Mouse (Mus musculus) embryonic facial prominence, embryonic 11.5 days (tissue): Measurements from ENCODE around the gene Pank1. TPM values are rescaled to one million over a fixed set of nuclear protein-coding genes. Genes with fewer than 3 reads are reported as not detected.

Experiments
- ATAC-seq: fragments of 200-750 bp; cut with Nextera tagmentation; replicated peaks from 2 replicates; pipeline ENCODE4 v1.8.0; 2017; ENCODE audit warnings: low read depth; ENCODE audit not compliant: insufficient number of reproducible peaks, low FRiP score, low TSS enrichment
- DNase-seq: peaks from one replicate; pipeline ENCODE4 v3.0.0-alpha.2; 2015; ENCODE audit warnings: low spot score
- H3K27ac ChIP-seq: fragments of 300-500 bp; sonication (generic); replicated peaks from 2 replicates; pipeline ENCODE4 v1.5.1; 2014; ENCODE audit warnings: mild to moderate bottlenecking, low read depth, low read length, control low read depth
- H3K27me3 ChIP-seq: fragments of 300-500 bp; sonication (generic); 2 replicates; pipeline ENCODE4 v1.6.1; 2014; ENCODE audit warnings: mild to moderate bottlenecking, low read length, moderate library complexity, mixed read lengths; ENCODE audit not compliant: control insufficient read depth, insufficient read depth
- H3K36me3 ChIP-seq: fragments of 300-500 bp; sonication (generic); replicated peaks from 2 replicates; pipeline ENCODE4 v1.6.1; 2014; ENCODE audit warnings: low read depth, mild to moderate bottlenecking, low read length, moderate library complexity, mixed read lengths; ENCODE audit not compliant: control insufficient read depth, insufficient read depth
- H3K4me1 ChIP-seq: fragments of 300-500 bp; sonication (generic); 2 replicates; pipeline ENCODE4 v1.6.1; 2014; ENCODE audit warnings: low read length, mixed read lengths; ENCODE audit not compliant: control insufficient read depth, insufficient read depth
- H3K4me2 ChIP-seq: fragments of 300-500 bp; sonication (generic); 2 replicates; pipeline ENCODE4 v1.6.1; 2014; ENCODE audit warnings: low read depth, mild to moderate bottlenecking, control low read depth, low read length, moderate library complexity
- H3K4me3 ChIP-seq: fragments of 300-500 bp; sonication (generic); 2 replicates; pipeline ENCODE4 v1.5.1; 2014; ENCODE audit warnings: low read depth, low read length, control low read depth
- H3K9ac ChIP-seq: fragments of 300-500 bp; sonication (generic); replicated peaks from 2 replicates; pipeline ENCODE4 v1.6.1; 2014; ENCODE audit warnings: mild to moderate bottlenecking, control low read depth, low read length
- H3K9me3 ChIP-seq: fragments of 300-500 bp; sonication (generic); replicated peaks from 2 replicates; pipeline ENCODE4 v1.6.1; 2016; ENCODE audit warnings: mild to moderate bottlenecking, low read length, inconsistent platforms, mixed read lengths; ENCODE audit not compliant: control insufficient read depth
- WGBS: fragments of 180-500 bp; shearing (Covaris S2); extraction: QIAGEN DNeasy Blood & Tissue Kit; methylation state at CpG from one replicate; pipeline ENCODE4 v1.1.7; 2014; 5-methylcytosine and 5-hydroxymethylcytosine counted together
- polyA plus RNA-seq: library from polyadenylated mRNA; unstranded; fragments of >200 nt; fragmentation: Nextera tagmentation; extraction: Ambion mirVana; gene quantifications from 2 replicates; pipeline ENCODE4 v1.2.1, GENCODE M21; 2014

Gene Pank1
- polyA plus RNA-seq, 1 experiment from 2014 or later: 10.9 TPM

DNA sequence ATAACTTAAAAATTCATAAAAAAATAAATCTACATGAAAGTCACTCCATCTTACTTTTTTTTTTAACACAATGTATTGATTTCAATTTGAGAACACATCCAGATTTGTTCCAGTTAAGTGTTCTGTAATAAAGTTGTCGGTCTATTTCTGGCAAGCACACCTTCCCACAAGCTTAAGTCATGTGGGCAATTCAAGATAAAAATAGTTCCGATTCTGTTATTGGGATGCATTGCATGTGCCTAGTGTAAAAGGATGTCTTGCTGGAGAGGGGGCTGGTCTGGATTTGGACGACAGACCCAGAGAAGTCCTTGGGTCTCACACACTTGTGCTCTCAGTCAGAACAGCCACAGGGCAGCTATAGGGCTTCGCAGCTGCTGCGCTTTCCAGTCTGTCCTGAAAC is 27.5 kb upstream of the Pank1 start:
- DNase-seq (no peak), ATAC-seq (no peak)
- no peaks in the 10 kb centered on the region for H3K9me3 ChIP-seq
- H3K4me3 ChIP-seq: no peak overlapping the region
- H3K4me2 ChIP-seq: no peak overlapping the region
- H3K36me3 ChIP-seq: no peaks in the 10 kb centered on the region
- H3K9ac ChIP-seq: no peak overlapping the region
- no peaks in the 10 kb centered on the region for H3K27me3 ChIP-seq
- no peak overlapping the region for H3K27ac ChIP-seq
- WGBS: 84% methylated on average over 5 of the region's 5 CpGs
- H3K4me1 ChIP-seq: no peaks in the 10 kb centered on the region

DNA sequence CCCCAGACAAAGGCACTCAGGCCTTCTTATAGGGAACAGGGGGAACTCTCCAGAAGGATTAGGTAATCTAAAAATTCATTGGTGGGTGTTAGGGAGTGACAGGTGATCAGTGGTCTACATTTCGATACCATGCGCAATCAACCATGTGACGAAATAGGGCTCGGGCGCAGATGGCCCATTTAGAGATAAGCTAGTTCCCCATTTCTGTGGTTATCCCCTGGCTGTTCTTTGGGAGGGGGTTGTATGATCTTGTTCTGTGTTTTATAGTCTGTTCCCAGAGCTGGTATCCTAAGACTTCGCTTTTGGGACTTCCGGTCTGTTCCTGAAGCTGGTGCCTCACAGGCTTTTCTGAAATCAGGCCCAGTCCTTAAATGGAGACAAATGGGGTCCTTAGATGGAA is 26.2 kb upstream of the Pank1 start:
- Histone ChIP-seq H3K9ac (no peak overlapping the region), H3K9me3 (no peaks in the 10 kb centered on the region), H3K4me1 (no peaks in the 10 kb centered on the region), H3K27me3 (no peaks in the 10 kb centered on the region), H3K27ac (no peak overlapping the region), H3K4me3 (no peak overlapping the region), H3K4me2 (no peak overlapping the region), H3K36me3 (no peaks in the 10 kb centered on the region)
- ATAC-seq: no peak
- no peak for DNase-seq
- 93% methylated on average over 7 of the region's 7 CpGs for WGBS

DNA sequence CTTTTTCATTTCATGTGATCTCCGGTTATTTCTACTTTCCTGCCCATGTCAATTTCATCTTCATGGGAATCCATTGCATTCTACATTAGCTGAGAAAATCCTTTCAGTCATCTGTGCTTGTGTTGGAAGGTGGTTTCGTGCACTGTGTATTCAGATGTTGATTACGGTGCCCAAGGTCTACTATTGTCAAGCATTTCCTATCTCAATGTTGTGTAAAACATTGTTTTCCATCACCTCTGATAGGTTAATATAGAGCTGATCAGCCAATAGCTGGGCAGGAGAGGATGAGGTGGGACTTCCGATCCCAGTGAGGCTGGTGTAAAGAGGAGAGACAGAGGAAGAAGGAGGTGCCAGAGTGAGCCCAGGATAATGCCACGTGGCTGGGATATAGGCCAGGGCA is 24.8 kb upstream of the Pank1 start:
- Histone ChIP-seq H3K9me3 (no peaks in the 10 kb centered on the region), H3K27me3 (no peaks in the 10 kb centered on the region), H3K36me3 (no peaks in the 10 kb centered on the region), H3K4me3 (no peak overlapping the region), H3K4me2 (no peak overlapping the region), H3K27ac (no peak overlapping the region), H3K4me1 (no peaks in the 10 kb centered on the region), H3K9ac (no peak overlapping the region)
- DNase-seq (no peak), ATAC-seq (no peak)
- 82% methylated on average over 5 of the region's 5 CpGs for WGBS

DNA sequence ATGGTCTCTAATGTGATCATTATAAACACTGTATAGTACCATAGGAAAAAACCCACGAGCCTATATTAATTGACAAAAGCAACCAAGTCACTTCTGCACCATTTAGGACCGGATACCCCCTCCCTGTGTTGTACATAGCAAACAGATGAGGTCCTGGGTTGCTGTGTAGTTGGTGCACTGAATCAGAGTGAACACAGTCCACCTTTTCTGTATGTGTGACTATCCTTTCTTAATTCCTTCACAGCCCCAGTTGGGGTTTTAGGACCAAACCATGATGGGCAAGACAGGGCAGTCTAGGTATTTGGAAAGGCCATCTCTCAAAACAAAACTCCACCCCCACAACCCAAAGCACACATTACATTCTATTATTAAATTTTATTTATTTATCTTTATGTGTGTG is 22.5 kb upstream of the Pank1 start:
- Histone ChIP-seq H3K4me2 (no peak overlapping the region), H3K9ac (no peak overlapping the region), H3K36me3 (no peaks in the 10 kb centered on the region), H3K27ac (no peak overlapping the region), H3K4me1 (no peaks in the 10 kb centered on the region), H3K9me3 (no peaks in the 10 kb centered on the region), H3K27me3 (no peaks in the 10 kb centered on the region), H3K4me3 (no peak overlapping the region)
- DNase-seq (no peak), ATAC-seq (no peak)
- 87% methylated on average over 2 of the region's 2 CpGs for WGBS

DNA sequence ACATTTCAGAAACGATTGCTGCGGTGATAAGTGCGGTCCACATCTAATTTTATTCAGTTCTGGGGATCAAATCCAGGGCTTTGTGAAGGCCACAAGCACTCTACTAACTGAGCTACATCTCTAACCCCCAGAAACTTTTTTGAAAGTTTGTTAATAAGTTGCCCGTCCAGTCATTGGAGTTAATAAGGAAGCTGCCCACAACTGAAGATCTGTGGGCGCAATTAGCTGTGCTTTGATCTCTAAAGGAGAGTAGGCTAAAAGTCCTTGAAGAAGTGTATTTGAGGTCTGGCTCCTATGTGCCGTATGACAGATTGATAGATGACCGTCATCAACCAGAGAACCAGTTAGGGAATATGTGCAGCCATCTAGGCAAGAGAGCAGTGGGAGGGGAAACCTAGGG is 22.0 kb upstream of the Pank1 start:
- ATAC-seq (no peak), DNase-seq (no peak)
- Histone ChIP-seq H3K4me1 (no peaks in the 10 kb centered on the region), H3K9me3 (no peaks in the 10 kb centered on the region), H3K27me3 (no peaks in the 10 kb centered on the region), H3K9ac (no peak overlapping the region), H3K4me3 (no peak overlapping the region), H3K4me2 (no peak overlapping the region), H3K27ac (no peak overlapping the region), H3K36me3 (no peaks in the 10 kb centered on the region)
- WGBS: 89% methylated on average over 7 of the region's 7 CpGs

DNA sequence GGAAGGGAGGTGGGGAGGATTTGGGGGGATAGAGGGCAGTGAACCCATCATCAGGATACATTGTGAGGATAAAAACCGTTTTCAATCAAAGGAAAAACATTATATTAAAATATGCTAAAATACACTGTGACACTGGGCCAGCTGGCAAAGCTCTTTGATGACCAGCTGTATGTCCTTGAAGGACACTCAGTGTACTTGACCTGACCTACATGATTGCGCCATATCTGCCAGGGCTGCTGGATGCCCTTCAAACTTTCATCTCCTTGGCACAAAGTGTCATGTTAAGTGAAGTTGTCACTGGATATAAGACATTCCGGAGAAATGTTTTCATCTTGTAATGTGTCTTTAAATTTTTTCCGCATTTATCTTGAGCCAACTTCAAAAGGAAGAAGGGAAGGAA is 19.7 kb upstream of the Pank1 start:
- no peak overlapping the region for H3K4me3 ChIP-seq
- ATAC-seq (no peak), DNase-seq (no peak)
- no peaks in the 10 kb centered on the region for H3K36me3 ChIP-seq
- H3K27me3 ChIP-seq: no peaks in the 10 kb centered on the region
- whole genome bisulfite sequencing: 86% methylated on average over 4 of the region's 4 CpGs
- no peak overlapping the region for H3K27ac ChIP-seq
- no peak overlapping the region for H3K9ac ChIP-seq
- no peaks in the 10 kb centered on the region for H3K9me3 ChIP-seq
- H3K4me1 ChIP-seq: no peaks in the 10 kb centered on the region
- no peak overlapping the region for H3K4me2 ChIP-seq

DNA sequence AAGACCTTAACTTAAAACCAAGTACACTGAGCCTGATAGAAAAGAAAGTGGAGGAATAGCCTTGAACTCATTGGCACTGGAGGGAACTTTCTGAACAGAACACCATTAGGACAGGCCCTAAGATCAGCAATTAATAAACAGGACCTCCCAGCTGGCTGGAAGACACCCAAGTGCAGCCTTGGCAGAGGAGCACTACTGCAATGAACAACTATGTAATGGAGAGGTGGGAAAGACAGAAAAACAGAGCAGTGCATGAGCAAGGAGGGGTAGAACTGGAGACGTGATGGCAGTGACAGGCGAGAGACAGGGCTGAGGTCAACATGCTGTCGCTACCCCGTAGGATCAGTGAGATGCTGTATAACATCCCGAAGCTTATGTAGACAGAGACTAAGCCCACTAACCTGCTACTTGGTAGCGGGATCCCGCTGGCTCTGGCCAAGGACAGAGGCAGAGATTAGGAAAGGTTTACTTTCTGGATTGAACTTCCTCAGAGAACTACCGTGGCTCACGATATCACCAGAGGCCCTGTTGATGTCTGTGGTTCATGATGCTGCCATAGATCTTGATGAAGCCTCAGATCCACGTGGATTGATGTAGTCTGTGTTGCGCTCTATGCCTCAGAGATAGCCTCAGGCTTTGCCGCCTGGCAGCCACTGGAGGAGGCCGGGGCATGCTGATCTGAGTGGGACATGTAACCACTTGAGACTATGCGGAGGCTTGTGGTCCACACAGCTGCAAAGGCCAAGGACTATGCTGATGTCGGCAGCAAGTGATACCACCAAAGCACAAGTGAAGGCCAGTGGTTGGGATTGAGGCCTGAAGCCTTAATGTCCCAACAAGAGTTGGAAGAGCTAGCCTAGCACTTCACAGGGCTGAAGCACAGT is 18.1 kb upstream of the Pank1 start:
- H3K27ac ChIP-seq: no peak overlapping the region
- ATAC-seq: no peak

DNA sequence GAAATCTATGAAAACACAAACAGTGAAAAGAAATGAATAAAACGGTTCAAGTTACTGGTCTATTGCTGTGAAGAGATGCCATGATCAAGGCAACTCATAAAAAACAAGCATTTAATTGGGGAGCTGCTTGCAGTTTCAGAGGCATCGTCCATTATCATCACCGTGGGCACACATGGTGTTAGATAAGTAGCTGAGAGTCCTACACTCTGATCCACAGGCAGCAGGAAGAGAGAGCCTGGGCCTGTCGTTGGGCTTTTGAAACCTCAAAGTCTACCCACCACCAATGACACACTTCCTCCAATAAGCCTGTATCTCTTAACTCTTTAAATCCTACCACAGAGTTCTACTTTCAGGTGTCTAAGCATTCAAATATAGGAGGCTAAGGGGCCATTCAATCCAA is 15.8 kb upstream of the Pank1 start:
- Histone ChIP-seq H3K4me3 (no peak overlapping the region), H3K27me3 (no peaks in the 10 kb centered on the region), H3K9ac (no peak overlapping the region), H3K9me3 (no peaks in the 10 kb centered on the region), H3K4me2 (no peak overlapping the region), H3K36me3 (no peaks in the 10 kb centered on the region), H3K4me1 (no peaks in the 10 kb centered on the region), H3K27ac (no peak overlapping the region)
- WGBS: 85% methylated on average over 4 of the region's 4 CpGs
- no peak for DNase-seq
- ATAC-seq: no peak

More for the DNA sequence above, 18.1 kb upstream of the Pank1 start:
- Histone ChIP-seq H3K27me3 (no peaks in the 10 kb centered on the region), H3K9me3 (no peaks in the 10 kb centered on the region), H3K9ac (no peak overlapping the region), H3K4me2 (no peak overlapping the region), H3K4me1 (no peaks in the 10 kb centered on the region), H3K4me3 (no peak overlapping the region), H3K36me3 (no peaks in the 10 kb centered on the region)
- no peak for DNase-seq
- WGBS: 91% methylated on average over 15 of the region's 15 CpGs
